Mouse (Mus musculus) hindbrain, embryonic 16.5 days (tissue): ENCODE measurements around the gene Hpn. TPM values are rescaled to one million over a fixed set of nuclear protein-coding genes. Genes with fewer than 3 reads are reported as not detected.

Experiments
- ATAC-seq: fragments of 200-750 bp; cut with Nextera tagmentation; 2 replicates; pipeline ENCODE4 v1.8.0; 2017; ENCODE audit warnings: moderate TSS enrichment, moderate library complexity
- H3K27ac ChIP-seq: fragments of 300-500 bp; sonication (generic); 2 replicates; pipeline ENCODE4 v1.5.1; 2014; ENCODE audit warnings: low read depth, mild to moderate bottlenecking, control low read depth, low read length, moderate library complexity
- H3K27me3 ChIP-seq: fragments of 300-500 bp; sonication (generic); replicated peaks from 2 replicates; pipeline ENCODE4 v1.6.1; 2014; ENCODE audit warnings: low read length; ENCODE audit not compliant: control insufficient read depth, insufficient read depth
- H3K36me3 ChIP-seq: fragments of 300-500 bp; sonication (generic); 2 replicates; pipeline ENCODE4 v1.6.1; 2014; ENCODE audit warnings: mild to moderate bottlenecking, low read length, moderate library complexity, mixed read lengths; ENCODE audit not compliant: control insufficient read depth, insufficient read depth
- H3K4me1 ChIP-seq: fragments of 300-500 bp; sonication (generic); 2 replicates; pipeline ENCODE4 v1.6.1; 2014; ENCODE audit warnings: low read depth, low read length; ENCODE audit not compliant: control insufficient read depth, insufficient read depth
- H3K4me2 ChIP-seq: fragments of 300-500 bp; sonication (generic); 2 replicates; pipeline ENCODE4 v1.6.1; 2014; ENCODE audit warnings: mild to moderate bottlenecking, low read length, control low read depth, moderate library complexity
- H3K4me3 ChIP-seq: fragments of 300-500 bp; sonication (generic); 2 replicates; pipeline ENCODE4 v1.5.1; 2014; ENCODE audit warnings: mild to moderate bottlenecking, low read length, control low read depth, moderate library complexity
- H3K9ac ChIP-seq: fragments of 300-500 bp; sonication (generic); 2 replicates; pipeline ENCODE4 v1.6.1; 2014; ENCODE audit warnings: low read depth, mild to moderate bottlenecking, control low read depth, low read length, moderate library complexity
- H3K9me3 ChIP-seq: fragments of 300-500 bp; sonication (generic); 2 replicates; pipeline ENCODE4 v1.6.1; 2014; ENCODE audit warnings: mild to moderate bottlenecking, low read length, moderate library complexity; ENCODE audit not compliant: control insufficient read depth
- WGBS: fragments of 180-500 bp; shearing (Covaris S2); extraction: QIAGEN DNeasy Blood & Tissue Kit; methylation state at CpG from one replicate; pipeline ENCODE4 v1.1.7; 2014; 5-methylcytosine and 5-hydroxymethylcytosine counted together
- polyA plus RNA-seq: library from polyadenylated mRNA; unstranded; fragments of >200 nt; fragmentation: Nextera tagmentation; extraction: Ambion mirVana; gene quantifications from 2 replicates; pipeline ENCODE4 v1.2.1, GENCODE M21; 2015

The Hpn gene
- polyA plus RNA-seq, 1 experiment from 2014 or later: 0.75 TPM

DNA sequence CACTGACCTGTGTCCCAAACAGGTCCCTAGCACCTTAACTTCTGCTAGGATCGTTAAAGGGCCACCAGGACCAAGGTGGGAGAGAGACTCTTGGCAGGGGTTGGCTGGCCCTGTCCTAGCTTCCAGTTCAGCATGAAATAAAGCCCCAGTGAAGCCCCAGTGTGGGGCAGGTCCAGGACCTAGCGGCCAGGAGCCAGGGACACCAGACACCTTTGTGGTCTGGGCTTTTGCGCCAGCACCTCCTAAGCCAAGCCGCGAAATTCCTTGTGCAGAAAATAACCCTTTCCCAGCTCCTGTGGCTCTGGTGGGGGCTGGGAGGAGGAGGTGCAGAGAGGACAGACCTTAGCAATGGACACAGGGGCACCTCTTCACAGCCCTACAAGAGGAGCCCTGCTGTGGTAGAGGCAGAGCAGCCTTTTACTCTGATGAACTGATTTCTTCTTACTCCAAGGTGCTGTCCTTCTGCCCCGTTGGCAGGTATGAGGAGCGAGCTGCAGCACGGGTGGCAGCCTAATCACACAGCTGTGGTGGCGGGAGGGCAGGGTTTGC, 13.1 kb upstream of the Hpn start:
- 68% methylated on average over 9 of the region's 9 CpGs for WGBS
- H3K36me3 ChIP-seq: peaks cover 42% of the 10 kb centered on the region
- ATAC-seq: peak; percentile 19
- no peak overlapping the region for H3K4me3 ChIP-seq
- no peak overlapping the region for H3K27ac ChIP-seq
- H3K27me3 ChIP-seq: peaks cover 8% of the 10 kb centered on the region; the same call in 1 of the 2 replicates
- H3K9me3 ChIP-seq: no peaks in the 10 kb centered on the region
- H3K4me1 ChIP-seq: peaks cover 20% of the 10 kb centered on the region
- no peak overlapping the region for H3K9ac ChIP-seq
- no peak overlapping the region for H3K4me2 ChIP-seq

- Histone ChIP-seq H3K9ac (peak within 1 kb of the TSS; percentile 74), H3K36me3 (peaks cover 31% of the 10 kb centered on the region), H3K27ac (peak within 1 kb of the TSS; percentile 55), H3K9me3 (no peaks in the 10 kb centered on the region), H3K27me3 (peaks cover 8% of the 10 kb centered on the region; the same call in 1 of the 2 replicates), H3K4me1 (peaks cover 20% of the 10 kb centered on the region), H3K4me3 (peak within 1 kb of the TSS; percentile 57), H3K4me2 (peak within 1 kb of the TSS; percentile 95)
- WGBS: 2% methylated on average over 41 of the region's 60 CpGs
- peak; percentile 52 for ATAC-seq
Observed at GRCm38 (mm10) chr7:31126851-31127724, 12.0 kb upstream of the Hpn start, which contains the start of gene Scn1b. Gene Scn1b (minus strand): TSS chr7:31127003.

- Histone ChIP-seq H3K27ac (peak overlapping the region; percentile 55), H3K4me3 (peak overlapping the region; percentile 57), H3K4me1 (peaks cover 20% of the 10 kb centered on the region), H3K4me2 (peak overlapping the region; percentile 95), H3K36me3 (peaks cover 23% of the 10 kb centered on the region), H3K27me3 (peaks cover 8% of the 10 kb centered on the region; the same call in 1 of the 2 replicates), H3K9ac (peak overlapping the region; percentile 74), H3K9me3 (no peaks in the 10 kb centered on the region)
- 2% methylated on average over 37 of the region's 53 CpGs for WGBS
- no peak for ATAC-seq
Observed at GRCm38 (mm10) chr7:31126211-31126751, 11.2 kb upstream of the Hpn start.

GRCm38 (mm10) chr7:31125116-31125515, 10.0 kb upstream of the Hpn start:
- Histone ChIP-seq H3K9me3 (no peaks in the 10 kb centered on the region), H3K4me1 (peaks cover 20% of the 10 kb centered on the region), H3K36me3 (peaks cover 14% of the 10 kb centered on the region), H3K4me3 (no peak overlapping the region), H3K27ac (no peak overlapping the region), H3K9ac (no peak overlapping the region), H3K27me3 (peaks cover 8% of the 10 kb centered on the region; the same call in 1 of the 2 replicates), H3K4me2 (no peak overlapping the region)
- 81% methylated on average over 13 of the region's 13 CpGs for WGBS
- ATAC-seq: no peak

- Histone ChIP-seq H3K4me3 (no peak overlapping the region), H3K4me1 (peaks cover 20% of the 10 kb centered on the region), H3K9ac (no peak overlapping the region), H3K27ac (no peak overlapping the region), H3K4me2 (no peak overlapping the region), H3K36me3 (peaks cover 9% of the 10 kb centered on the region), H3K9me3 (no peaks in the 10 kb centered on the region), H3K27me3 (peaks cover 8% of the 10 kb centered on the region; the same call in 1 of the 2 replicates)
- ATAC-seq: no peak
- 85% methylated on average over 5 of the region's 5 CpGs for WGBS
Observed at GRCm38 (mm10) chr7:31124381-31124780, 9.3 kb upstream of the Hpn start.

- peaks cover 8% of the 10 kb centered on the region; the same call in 1 of the 2 replicates for H3K27me3 ChIP-seq
- H3K9ac ChIP-seq: no peak overlapping the region
- no peak overlapping the region for H3K4me2 ChIP-seq
- no peak overlapping the region for H3K4me3 ChIP-seq
- H3K9me3 ChIP-seq: no peaks in the 10 kb centered on the region
- peaks cover 5% of the 10 kb centered on the region; the same call in 1 of the 2 replicates for H3K36me3 ChIP-seq
- WGBS: 79% methylated on average over 3 of the region's 3 CpGs
- peaks cover 20% of the 10 kb centered on the region for H3K4me1 ChIP-seq
- no peak overlapping the region for H3K27ac ChIP-seq
- no peak for ATAC-seq
Observed at GRCm38 (mm10) chr7:31123697-31124096, 8.6 kb upstream of the Hpn start.

GRCm38 (mm10) chr7:31122641-31123631, 7.8 kb upstream of the Hpn start:
- Histone ChIP-seq H3K27ac (no peak overlapping the region), H3K27me3 (peaks cover 8% of the 10 kb centered on the region; the same call in 1 of the 2 replicates), H3K4me3 (no peak overlapping the region), H3K4me2 (no peak overlapping the region), H3K4me1 (peaks cover 20% of the 10 kb centered on the region), H3K36me3 (no peaks in the 10 kb centered on the region), H3K9me3 (no peaks in the 10 kb centered on the region), H3K9ac (no peak overlapping the region)
- no peak for ATAC-seq
- 91% methylated on average over 16 of the region's 16 CpGs for WGBS

GRCm38 (mm10) chr7:31119556-31119955, 4.5 kb upstream of the Hpn start:
- Histone ChIP-seq H3K4me3 (no peak overlapping the region), H3K9ac (no peak overlapping the region), H3K9me3 (no peaks in the 10 kb centered on the region), H3K4me2 (no peak overlapping the region), H3K4me1 (no peaks in the 10 kb centered on the region), H3K36me3 (no peaks in the 10 kb centered on the region), H3K27ac (no peak overlapping the region), H3K27me3 (peaks cover 2% of the 10 kb centered on the region)
- 87% methylated on average over 5 of the region's 5 CpGs for WGBS
- ATAC-seq: no peak
